8 mouse cellular contexts compared by ENCODE assay signal in genomic region chr19:15801811-15802486, GRCm38 (mm10).
DNase-seq lines count a peak whose midpoint lies in the region; ATAC-seq and TF ChIP-seq lines count a peak whose summit lies in the region.

No protein-coding gene starts in this region.

- no peaks in the 10 kb centered on the region for H3K4me1 ChIP-seq in intestine, postnatal 0 days (replicated peaks; ENCODE audit: control insufficient read depth, insufficient read depth, low read length)
- H3K4me1 ChIP-seq in midbrain, embryonic 10.5 days = peaks cover 53% of the 10 kb centered on the region

- 0 out of 2 replicates have a peak, but pooled peaks cover 3% of the 10 kb centered on the region for H3K27me3 ChIP-seq in intestine, postnatal 0 days (replicated peaks; ENCODE audit: control insufficient read depth, insufficient read depth, low read length)
- peaks cover 75% of the 10 kb centered on the region for H3K27me3 ChIP-seq in midbrain, embryonic 10.5 days (ENCODE audit: low read depth, poor library complexity, severe bottlenecking)

- ATAC-seq in intestine, postnatal 0 days = no peak
- ATAC-seq in erythroblast, adult 5-6 weeks (replicated peaks; ENCODE audit: low FRiP score, poor library complexity, severe bottlenecking) = no peak

- H3K4me2 ChIP-seq in intestine, postnatal 0 days (replicated peaks; ENCODE audit: low read depth) = peak overlapping the region; percentile 61

- H3K36me3 ChIP-seq in intestine, postnatal 0 days (ENCODE audit: control insufficient read depth, insufficient read depth) = no peaks in the 10 kb centered on the region
- no peaks in the 10 kb centered on the region for H3K36me3 ChIP-seq in midbrain, embryonic 10.5 days

- no peak overlapping the region for H3K27ac ChIP-seq in intestine, postnatal 0 days (ENCODE audit: low read depth, low read length)
- H3K27ac ChIP-seq in midbrain, embryonic 10.5 days (replicated peaks) = peak overlapping the region; percentile 78

- H3K9ac ChIP-seq in intestine, postnatal 0 days (ENCODE audit: low read depth, low read length) = no peak overlapping the region

- peak; percentile 79 to 91 for DNase-seq in adrenal gland, adult (ENCODE audit: inconsistent age in 2 of 2, low spot score in 1 of 2)
- peak; percentile 92 for DNase-seq in embryo, embryonic 11 days
- DNase-seq in gastrocnemius, postnatal 4 days (ENCODE audit: low spot score in 2 of 2) = peak; percentile 33 to 65
- DNase-seq in left cerebral cortex, postnatal 36 days (ENCODE audit: low spot score in 2 of 2) = peak; percentile 80 to 82
- DNase-seq in midbrain, embryonic 10.5 days (ENCODE audit: low spot score) = peak; percentile 80
- peak; percentile 72 for DNase-seq in right cerebral cortex, postnatal 4 days

- TF ChIP-seq CTCF in intestine, postnatal 0 days (IDR thresholded peaks at IDR 0.05; ENCODE audit: low read depth) = peak; percentile 91

- no peaks in the 10 kb centered on the region for H3K9me3 ChIP-seq in intestine, postnatal 0 days (ENCODE audit: control insufficient read depth)
- no peaks in the 10 kb centered on the region for H3K9me3 ChIP-seq in midbrain, embryonic 10.5 days (replicated peaks)

- WGBS in intestine, postnatal 0 days = 9% methylated on average over 17 of the region's 17 CpGs
- WGBS in midbrain, embryonic 10.5 days = 4% methylated on average over 17 of the region's 17 CpGs

- intact Hi-C loops in left cerebral cortex, postnatal 36 days (cut with DNase I) = loop anchor here (2.0 to 10.0 kb wide), 4 partner anchors 157 to 1821 kb away; partner anchors contain the start of gene Tle4

- peak overlapping the region; percentile 23 for H3K4me3 ChIP-seq in intestine, postnatal 0 days (ENCODE audit: low read depth, low read length)
- H3K4me3 ChIP-seq in midbrain, embryonic 10.5 days = peak overlapping the region; percentile 48
